Mouse (Mus musculus) lung, embryonic 16.5 days (tissue): ENCODE results near the gene Glrx. TPM values are rescaled to one million over a fixed set of nuclear protein-coding genes. Genes with fewer than 3 reads are reported as not detected.

Experiments used
- ATAC-seq: fragments of 200-750 bp; cut with Nextera tagmentation; 2 replicates; pipeline ENCODE4 v1.8.0; 2017; ENCODE audit warnings: low read depth, mild to moderate bottlenecking, moderate library complexity
- H3K27ac ChIP-seq: fragments of 300-500 bp; sonication (generic); 2 replicates; pipeline ENCODE4 v1.5.1; 2014; ENCODE audit warnings: mild to moderate bottlenecking, control low read depth, low read length
- H3K27me3 ChIP-seq: fragments of 300-500 bp; sonication (generic); 2 replicates; pipeline ENCODE4 v1.6.1; 2014; ENCODE audit warnings: low read depth, low read length, mixed read lengths; ENCODE audit not compliant: control insufficient read depth, insufficient read depth
- H3K36me3 ChIP-seq: fragments of 300-500 bp; sonication (generic); 2 replicates; pipeline ENCODE4 v1.6.1; 2014; ENCODE audit warnings: low read length; ENCODE audit not compliant: control insufficient read depth, insufficient read depth
- H3K4me1 ChIP-seq: fragments of 300-500 bp; sonication (generic); replicated peaks from 2 replicates; pipeline ENCODE4 v1.6.1; 2014; ENCODE audit warnings: low read length, mixed read lengths; ENCODE audit not compliant: control insufficient read depth, insufficient read depth
- H3K4me2 ChIP-seq: fragments of 300-500 bp; sonication (generic); 2 replicates; pipeline ENCODE4 v1.6.1; 2014; ENCODE audit warnings: low read depth, low read length, control low read depth
- H3K4me3 ChIP-seq: fragments of 300-500 bp; sonication (generic); 2 replicates; pipeline ENCODE4 v1.5.1; 2014; ENCODE audit warnings: mild to moderate bottlenecking, low read length, control low read depth
- H3K9ac ChIP-seq: fragments of 300-500 bp; sonication (generic); 2 replicates; pipeline ENCODE4 v1.6.1; 2014; ENCODE audit warnings: low read length, control low read depth
- H3K9me3 ChIP-seq: fragments of 300-500 bp; sonication (generic); 2 replicates; pipeline ENCODE4 v1.6.1; 2016; ENCODE audit warnings: low read length; ENCODE audit not compliant: control insufficient read depth
- WGBS: fragments of 180-500 bp; shearing (Covaris S2); extraction: QIAGEN DNeasy Blood & Tissue Kit; methylation state at CpG from one replicate; pipeline ENCODE4 v1.1.7; 2014; 5-methylcytosine and 5-hydroxymethylcytosine counted together
- polyA plus RNA-seq: library from polyadenylated mRNA; unstranded; fragments of >200 nt; fragmentation: Nextera tagmentation; extraction: Ambion mirVana; gene quantifications from 2 replicates; pipeline ENCODE4 v1.2.1, GENCODE M21; 2015

Gene Glrx
- polyA plus RNA-seq, 1 experiment from 2014 or later: 58.0 TPM

DNA sequence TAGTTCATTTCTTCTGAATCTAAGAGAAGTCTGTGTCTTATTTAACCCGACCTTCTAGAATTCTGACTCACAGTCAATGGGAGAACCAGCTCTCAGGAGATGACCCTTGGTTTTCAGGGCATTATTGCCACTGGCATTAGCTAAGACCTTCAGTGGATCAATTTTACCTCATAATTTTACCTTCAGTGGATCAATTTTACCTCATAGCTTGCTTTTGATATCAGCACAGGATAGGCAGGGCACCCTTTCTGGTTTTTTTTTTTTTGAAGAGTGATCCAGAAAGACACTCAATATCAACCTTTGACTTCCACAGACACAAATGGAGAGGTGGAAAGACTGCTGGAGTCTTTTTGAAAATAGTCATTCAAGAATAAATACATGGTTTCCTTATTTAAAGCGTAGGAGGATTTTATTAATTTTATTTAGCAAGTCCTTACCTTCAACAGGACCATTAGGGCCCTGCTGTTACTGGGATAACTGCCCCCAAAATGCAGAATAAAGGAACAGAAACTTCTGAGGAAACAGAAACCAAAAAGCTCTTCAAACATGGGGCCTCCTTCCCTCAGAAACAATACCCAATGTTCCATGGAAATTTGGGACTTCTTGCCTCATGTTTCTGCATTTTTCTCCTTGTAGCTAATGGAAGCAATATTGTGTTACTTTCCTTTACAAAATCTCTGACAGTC, 5.3 kb downstream of the Glrx start:
- Histone ChIP-seq H3K27ac (no peak overlapping the region), H3K27me3 (no peaks in the 10 kb centered on the region), H3K36me3 (no peaks in the 10 kb centered on the region), H3K9ac (no peak overlapping the region), H3K4me1 (peaks cover 13% of the 10 kb centered on the region), H3K4me2 (no peak overlapping the region), H3K4me3 (no peak overlapping the region), H3K9me3 (no peaks in the 10 kb centered on the region)
- no peak for ATAC-seq
- 88% methylated on average over 2 of the region's 2 CpGs for WGBS

DNA sequence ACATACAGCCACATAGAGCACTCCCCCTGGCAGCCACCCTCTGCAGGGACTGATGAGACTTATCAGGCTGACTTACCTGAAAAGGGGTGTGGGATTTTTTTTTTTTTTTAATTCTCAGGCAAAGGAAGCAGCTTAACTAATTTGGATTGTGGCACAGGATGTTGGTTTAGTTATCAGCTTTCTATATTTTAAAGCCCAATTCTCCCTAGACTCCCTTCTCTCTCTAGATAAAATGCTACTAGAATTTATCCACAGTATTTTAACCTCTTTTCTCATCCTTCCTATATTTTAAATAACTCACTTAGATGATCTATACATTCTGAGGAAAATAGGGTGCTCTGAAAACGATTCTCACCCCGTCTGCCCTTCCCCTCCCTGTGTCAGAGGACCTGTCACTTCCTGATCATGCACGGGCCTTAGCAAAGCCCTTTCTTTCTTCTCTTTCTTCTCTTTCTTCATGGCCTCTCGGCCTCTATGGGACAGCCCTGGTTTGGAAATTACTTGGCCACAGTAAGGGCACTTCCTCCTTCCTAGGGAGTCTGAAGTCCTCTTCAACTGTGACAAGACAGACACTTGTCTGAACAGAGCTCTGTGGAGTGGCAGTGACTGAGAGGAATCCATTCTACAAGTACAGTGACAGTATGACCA, 6.0 kb downstream of the Glrx start:
- no peak overlapping the region for H3K4me2 ChIP-seq
- no peaks in the 10 kb centered on the region for H3K27me3 ChIP-seq
- H3K36me3 ChIP-seq: no peaks in the 10 kb centered on the region
- no peak overlapping the region for H3K9ac ChIP-seq
- no peak overlapping the region for H3K4me3 ChIP-seq
- 59% methylated on average over 4 of the region's 4 CpGs for WGBS
- no peaks in the 10 kb centered on the region for H3K9me3 ChIP-seq
- no peak overlapping the region for H3K27ac ChIP-seq
- H3K4me1 ChIP-seq: peaks cover 13% of the 10 kb centered on the region
- ATAC-seq: no peak

DNA sequence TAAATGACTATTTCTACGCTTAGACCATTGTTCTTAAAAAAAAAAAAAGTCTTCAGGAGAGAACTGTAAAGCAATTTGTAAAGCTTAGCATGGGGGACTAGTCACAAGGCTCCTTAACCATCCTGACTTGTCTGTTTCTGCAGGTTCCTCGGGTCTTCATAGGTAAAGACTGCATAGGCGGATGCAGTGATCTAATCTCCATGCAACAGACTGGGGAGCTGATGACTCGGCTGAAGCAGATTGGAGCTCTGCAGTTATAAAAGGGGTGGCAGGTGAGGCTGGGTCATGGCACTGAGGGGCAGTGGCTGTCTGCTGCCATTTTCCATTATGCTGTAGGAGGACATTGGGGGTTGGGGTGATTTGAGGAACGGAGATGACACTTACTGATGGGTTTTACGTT, 7.4 kb downstream of the Glrx start:
- H3K4me1 ChIP-seq: peaks cover under 1% of the 10 kb centered on the region; the same call in 1 of the 2 replicates
- ATAC-seq: no peak
- no peaks in the 10 kb centered on the region for H3K27me3 ChIP-seq
- H3K27ac ChIP-seq: no peak overlapping the region
- H3K4me3 ChIP-seq: no peak overlapping the region
- no peaks in the 10 kb centered on the region for H3K9me3 ChIP-seq
- WGBS: 81% methylated on average over 6 of the region's 6 CpGs
- H3K36me3 ChIP-seq: no peaks in the 10 kb centered on the region
- H3K9ac ChIP-seq: no peak overlapping the region
- no peak overlapping the region for H3K4me2 ChIP-seq

DNA sequence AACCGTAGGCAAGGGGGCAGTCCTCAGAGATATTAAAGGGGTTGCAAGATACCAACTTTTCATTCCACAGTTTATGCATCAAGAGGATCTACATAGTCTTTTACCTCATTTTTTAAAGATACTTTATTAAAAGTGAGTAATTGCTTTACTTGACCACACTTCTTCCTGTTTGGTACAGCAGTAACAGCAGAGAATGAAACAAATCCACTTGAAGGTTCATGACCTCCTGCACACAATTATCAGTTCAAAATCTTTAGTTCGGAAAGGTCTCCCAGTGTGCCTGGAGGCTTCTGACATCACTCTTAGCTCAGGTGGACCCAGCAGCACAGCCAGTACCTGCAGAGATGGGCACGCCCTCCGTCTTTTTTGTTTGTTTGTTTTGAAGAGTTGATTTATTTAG, 12.4 kb downstream of the Glrx start:
- Histone ChIP-seq H3K36me3 (no peaks in the 10 kb centered on the region), H3K9me3 (no peaks in the 10 kb centered on the region), H3K4me1 (no peaks in the 10 kb centered on the region), H3K4me2 (no peak overlapping the region), H3K27ac (no peak overlapping the region), H3K27me3 (no peaks in the 10 kb centered on the region), H3K9ac (no peak overlapping the region), H3K4me3 (no peak overlapping the region)
- ATAC-seq: no peak
- WGBS: 71% methylated on average over 4 of the region's 4 CpGs

DNA sequence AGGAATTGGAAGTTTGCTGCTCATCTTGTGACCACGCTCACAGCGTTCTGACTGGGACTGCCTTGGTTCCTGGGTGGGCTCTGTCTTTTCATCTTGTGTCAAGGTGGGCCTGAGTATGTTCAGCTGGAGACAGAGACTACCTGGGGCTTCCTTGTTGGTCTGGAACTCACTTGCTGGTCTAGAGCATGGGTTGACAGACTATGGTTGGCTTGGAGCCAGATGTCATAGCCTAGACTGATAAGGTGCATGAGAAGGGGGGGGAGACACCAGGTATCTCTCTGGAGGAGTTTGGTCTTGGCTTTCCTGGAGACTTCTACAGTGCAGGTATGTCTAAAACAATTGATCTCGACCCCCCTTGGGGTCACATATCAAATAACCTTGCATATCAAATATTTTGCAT, 13.4 kb downstream of the Glrx start:
- no peak for ATAC-seq
- Histone ChIP-seq H3K27ac (no peak overlapping the region), H3K4me2 (no peak overlapping the region), H3K27me3 (no peaks in the 10 kb centered on the region), H3K9me3 (no peaks in the 10 kb centered on the region), H3K9ac (no peak overlapping the region), H3K4me3 (no peak overlapping the region), H3K4me1 (no peaks in the 10 kb centered on the region), H3K36me3 (no peaks in the 10 kb centered on the region)
- WGBS: 91% methylated on average over 3 of the region's 3 CpGs

DNA sequence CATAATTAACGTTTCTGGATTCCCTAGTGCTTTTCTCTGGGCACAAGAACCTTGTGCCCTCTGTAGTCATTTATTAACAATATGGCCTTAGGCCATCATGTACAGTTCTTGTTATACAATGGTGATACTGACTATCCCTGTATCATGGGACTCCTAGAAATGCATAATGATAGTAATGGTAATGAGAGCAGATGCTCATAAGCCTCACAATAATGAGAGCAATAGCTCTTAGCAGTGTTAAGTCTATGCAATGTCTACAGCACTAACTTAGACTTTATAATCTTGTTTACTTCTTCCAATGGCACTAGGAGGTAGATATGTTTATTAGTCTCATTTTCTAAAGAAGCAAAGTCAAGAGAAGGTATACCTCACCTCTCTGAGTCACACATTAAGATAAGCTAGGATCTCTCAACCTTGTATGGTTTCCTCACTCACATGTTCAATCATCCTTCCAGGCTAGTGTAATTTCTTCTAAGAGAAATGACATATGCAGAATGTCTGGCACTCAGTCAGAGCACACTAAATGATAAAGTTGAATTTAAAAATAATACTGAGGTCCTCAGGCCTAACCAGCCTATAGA, 19.7 kb downstream of the Glrx start:
- 63% methylated on average over 1 of the region's 1 CpGs for WGBS
- no peaks in the 10 kb centered on the region for H3K27me3 ChIP-seq
- no peak for ATAC-seq
- H3K4me3 ChIP-seq: no peak overlapping the region
- no peaks in the 10 kb centered on the region for H3K9me3 ChIP-seq
- no peak overlapping the region for H3K9ac ChIP-seq
- H3K4me2 ChIP-seq: no peak overlapping the region
- no peaks in the 10 kb centered on the region for H3K4me1 ChIP-seq
- H3K36me3 ChIP-seq: no peaks in the 10 kb centered on the region
- no peak overlapping the region for H3K27ac ChIP-seq

DNA sequence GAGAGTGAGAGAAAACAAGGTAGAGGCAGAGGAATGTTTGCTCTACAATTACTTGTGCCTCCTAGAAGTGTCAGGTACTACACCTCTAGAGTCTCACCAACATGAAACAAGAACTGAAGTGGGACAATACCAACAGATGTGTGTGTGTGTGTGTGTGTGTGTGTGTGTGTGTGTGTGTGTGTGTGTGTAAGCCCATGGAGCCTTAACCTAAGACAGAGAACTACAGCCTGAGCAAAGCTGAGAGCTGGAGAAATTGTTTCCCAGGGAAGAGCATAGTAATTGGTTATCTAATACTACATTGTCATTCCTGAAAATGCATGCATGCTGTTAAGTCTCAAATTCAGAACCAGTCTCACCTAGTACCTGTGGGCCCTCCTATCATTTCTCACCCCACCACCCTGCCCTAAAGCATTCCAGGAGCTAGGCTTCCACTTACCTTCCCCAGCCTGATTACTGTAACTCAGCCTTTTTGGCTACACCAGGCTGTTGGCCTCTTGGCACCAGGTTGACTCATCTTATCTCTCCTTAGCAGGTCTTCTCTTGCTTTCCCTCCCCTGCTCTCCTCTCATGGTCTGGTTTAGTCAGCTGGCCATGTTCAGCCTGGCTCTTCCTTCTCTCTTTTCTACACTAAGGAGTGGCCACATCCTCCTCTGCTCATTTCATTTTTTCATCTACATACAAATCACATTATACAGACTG, 26.0 kb downstream of the Glrx start:
- no peaks in the 10 kb centered on the region for H3K27me3 ChIP-seq

DNA sequence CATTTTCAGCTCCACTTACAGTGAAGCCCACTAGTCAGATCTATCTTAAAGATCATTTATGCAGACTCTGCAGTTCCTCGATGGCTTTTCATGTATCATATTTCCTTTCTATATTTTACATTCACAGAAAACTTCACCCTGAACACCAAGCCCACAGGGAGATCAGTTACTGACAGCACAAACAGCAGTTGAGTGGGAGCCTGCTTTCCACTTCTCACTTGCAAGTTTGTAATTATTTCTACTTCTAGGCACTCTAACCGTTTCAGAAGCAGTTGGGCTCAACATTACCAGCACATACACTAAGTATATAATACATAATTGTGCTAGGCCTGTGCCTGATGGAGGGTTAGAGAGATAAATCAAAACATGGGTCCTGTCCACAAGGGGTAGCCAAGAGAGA, 28.2 kb downstream of the Glrx start:
- H3K27me3 ChIP-seq: no peaks in the 10 kb centered on the region
- WGBS: 83% methylated on average over 2 of the region's 2 CpGs
- H3K4me1 ChIP-seq: no peaks in the 10 kb centered on the region
- no peak overlapping the region for H3K4me3 ChIP-seq
- peaks cover 10% of the 10 kb centered on the region for H3K36me3 ChIP-seq
- H3K9me3 ChIP-seq: no peaks in the 10 kb centered on the region
- H3K9ac ChIP-seq: no peak overlapping the region
- H3K4me2 ChIP-seq: no peak overlapping the region
- no peak for ATAC-seq
- no peak overlapping the region for H3K27ac ChIP-seq

More for the DNA sequence above, 26.0 kb downstream of the Glrx start:
- H3K4me1 ChIP-seq: no peaks in the 10 kb centered on the region
- H3K36me3 ChIP-seq: peaks cover 6% of the 10 kb centered on the region
- no peak overlapping the region for H3K9ac ChIP-seq
- H3K27ac ChIP-seq: no peak overlapping the region
- no peak overlapping the region for H3K4me2 ChIP-seq
- no peak overlapping the region for H3K4me3 ChIP-seq
- ATAC-seq: no peak
- H3K9me3 ChIP-seq: no peaks in the 10 kb centered on the region
